In the genomic region with DNA sequence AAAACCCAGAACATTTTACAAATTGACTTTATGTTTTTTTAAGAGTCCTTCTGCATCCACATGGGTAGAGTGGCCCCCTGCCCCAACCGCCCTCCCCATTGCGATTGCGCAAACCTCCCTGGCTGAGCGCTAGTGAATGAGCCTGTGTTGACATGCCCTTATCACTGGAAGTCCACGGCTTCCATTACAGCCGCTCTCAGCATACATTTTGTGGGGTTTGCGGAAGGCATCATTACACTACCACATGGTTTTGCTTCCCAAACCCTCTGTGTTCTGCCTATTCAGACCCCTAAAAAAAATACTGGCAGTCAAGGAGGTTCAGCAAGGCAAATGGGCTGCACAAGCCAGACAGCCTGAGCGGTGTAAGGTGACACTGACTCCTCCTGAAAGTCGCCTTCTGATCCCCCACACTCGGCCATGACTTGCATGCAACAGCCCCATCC, we compare ENCODE assay signal across 12 mouse cellular contexts. TPM values are rescaled to one million over a fixed set of nuclear protein-coding genes. Genes with fewer than 3 reads are reported as not detected.
DNase-seq lines count a peak whose midpoint lies in the region; ATAC-seq and TF ChIP-seq lines count a peak whose summit lies in the region.
"Had no signal": no experiment of that assay in that cellular context is flagged by ENCODE, and none has a peak within 500 bp of the region (broad histone marks: within the 10 kb centered on the region; RNA-seq: fewer than 3 reads in every experiment).

No protein-coding gene starts in this region.

- peak overlapping the region; percentile 64 for H3K4me2 ChIP-seq in heart, embryonic 13.5 days
- H3K4me2 ChIP-seq in heart, embryonic 16.5 days (ENCODE audit: low read depth, low read length), result peak overlapping the region; percentile 51
- peak overlapping the region; percentile 58 for H3K4me2 ChIP-seq in liver, embryonic 14.5 days (ENCODE audit: low read depth)
- H3K4me2 ChIP-seq: hindbrain, embryonic 15.5 days had no signal

- 5% methylated on average over 10 of the region's 10 CpGs for WGBS in heart, embryonic 13.5 days
- WGBS in heart, embryonic 16.5 days, result 12% methylated on average over 10 of the region's 10 CpGs
- 10% methylated on average over 10 of the region's 10 CpGs for WGBS in liver, embryonic 14.5 days (ENCODE audit: insufficient replicate concordance)

- H3K36me3 ChIP-seq in heart, embryonic 13.5 days, result no peaks in the 10 kb centered on the region
- no peaks in the 10 kb centered on the region for H3K36me3 ChIP-seq in G1E (replicated peaks)
- no peaks in the 10 kb centered on the region for H3K36me3 ChIP-seq in heart, embryonic 16.5 days (ENCODE audit: control insufficient read depth, insufficient read depth)
- H3K36me3 ChIP-seq in liver, embryonic 14.5 days (replicated peaks; ENCODE audit: control insufficient read depth, insufficient read depth, low read depth), result no peaks in the 10 kb centered on the region
- H3K36me3 ChIP-seq: hindbrain, embryonic 15.5 days had no signal

- no peak for TF ChIP-seq EP300 in liver, embryonic 14.5 days (IDR thresholded peaks at IDR 0.05; ENCODE audit: low read depth)

- TF ChIP-seq CTCF in G1E (IDR thresholded peaks at IDR 0.05; ENCODE audit: low read depth, low read length), result no peak
- TF ChIP-seq CTCF in liver, embryonic 14.5 days (IDR thresholded peaks at IDR 0.05; ENCODE audit: low read depth), result no peak

- peak overlapping the region; percentile 27 for H3K4me3 ChIP-seq in heart, embryonic 13.5 days
- peak overlapping the region; percentile 41; the same call in 1 of the 2 replicates for H3K4me3 ChIP-seq in G1E (ENCODE audit: low read depth, low read length)
- peak overlapping the region; percentile 10; the same call in 1 of the 2 replicates for H3K4me3 ChIP-seq in heart, embryonic 16.5 days (ENCODE audit: low read length)
- H3K4me3 ChIP-seq in liver, embryonic 14.5 days (ENCODE audit: insufficient read depth in 1 of 2, low read depth in 2 of 2, low read length in 2 of 2), result peak overlapping the region; percentile 16 to 18; a peak in 3 of 4 replicates
- H3K4me3 ChIP-seq: hindbrain, embryonic 15.5 days had no signal

- 0 out of 2 replicates have a peak overlapping the region, but pooled peaks have one; percentile 12 for H3K27ac ChIP-seq in heart, embryonic 13.5 days (replicated peaks)
- no peak overlapping the region for H3K27ac ChIP-seq in heart, embryonic 16.5 days (ENCODE audit: low read length)
- peak overlapping the region; percentile 46 for H3K27ac ChIP-seq in liver, embryonic 14.5 days
- H3K27ac ChIP-seq: hindbrain, embryonic 15.5 days had no signal

- H3K4me1 ChIP-seq in heart, embryonic 13.5 days, result peaks cover 25% of the 10 kb centered on the region
- H3K4me1 ChIP-seq in G1E (ENCODE audit: insufficient read depth, low read depth, low read length), result peaks cover 50% of the 10 kb centered on the region
- H3K4me1 ChIP-seq in heart, embryonic 16.5 days (ENCODE audit: control insufficient read depth, insufficient read depth, low read length), result peaks cover 10% of the 10 kb centered on the region
- peaks cover 29 to 50% of the 10 kb centered on the region in 2 experiments for H3K4me1 ChIP-seq in liver, embryonic 14.5 days (replicated peaks; ENCODE audit: control insufficient read depth in 2 of 2, insufficient read depth in 2 of 2, low read length in 1 of 2)
- H3K4me1 ChIP-seq: hindbrain, embryonic 15.5 days had no signal

- no peaks in the 10 kb centered on the region for H3K9me3 ChIP-seq in heart, embryonic 13.5 days
- H3K9me3 ChIP-seq in G1E (replicated peaks), result no peaks in the 10 kb centered on the region
- H3K9me3 ChIP-seq in heart, embryonic 16.5 days (replicated peaks; ENCODE audit: control insufficient read depth, low read length), result no peaks in the 10 kb centered on the region
- H3K9me3 ChIP-seq in liver, embryonic 14.5 days (ENCODE audit: control insufficient read depth, low read length), result no peaks in the 10 kb centered on the region
- H3K9me3 ChIP-seq: hindbrain, embryonic 15.5 days had no signal

- H3K9ac ChIP-seq in heart, embryonic 13.5 days, result peak overlapping the region; percentile 61; the same call in 1 of the 2 replicates
- no peak overlapping the region for H3K9ac ChIP-seq in heart, embryonic 16.5 days (ENCODE audit: low read length)
- H3K9ac ChIP-seq in liver, embryonic 14.5 days (replicated peaks), result peak overlapping the region; percentile 40; the same call in 1 of the 2 replicates
- H3K9ac ChIP-seq: hindbrain, embryonic 15.5 days had no signal

- H3K27me3 ChIP-seq in heart, embryonic 13.5 days (replicated peaks), result no peaks in the 10 kb centered on the region
- H3K27me3 ChIP-seq in G1E (ENCODE audit: insufficient read depth, low read length), result no peaks in the 10 kb centered on the region
- no peaks in the 10 kb centered on the region for H3K27me3 ChIP-seq in heart, embryonic 16.5 days (ENCODE audit: control insufficient read depth, insufficient read depth, low read length)
- no peaks in the 10 kb centered on the region for H3K27me3 ChIP-seq in liver, embryonic 14.5 days (ENCODE audit: control insufficient read depth, insufficient read depth, low read length)
- H3K27me3 ChIP-seq: hindbrain, embryonic 15.5 days had no signal

- ATAC-seq in heart, embryonic 13.5 days (ENCODE audit: extremely low read depth, insufficient number of reproducible peaks, low FRiP score, low TSS enrichment), result no peak
- no peak for ATAC-seq in G1E (ENCODE audit: extremely low read depth, insufficient number of reproducible peaks, low FRiP score, poor library complexity, severe bottlenecking)
- ATAC-seq in heart, embryonic 16.5 days (replicated peaks; ENCODE audit: extremely low read depth, insufficient read depth, low FRiP score), result no peak; the same call in 1 of the 2 replicates
- ATAC-seq in liver, embryonic 14.5 days (ENCODE audit: insufficient read depth), result peak; percentile 56
- ATAC-seq: CD4-positive, CD25-positive, alpha-beta regulatory T cell, adult 4 months had no signal

- no peak for DNase-seq in heart, postnatal 4 days
- no peak for DNase-seq in G1E (ENCODE audit: low spot score)
- peak in 2 of 3 experiments; percentile 46 to 49 for DNase-seq in liver, embryonic 14.5 days (ENCODE audit: low read depth in 3 of 3, low spot score in 3 of 3)
- no peak for DNase-seq in retina, embryonic 14.5 days (ENCODE audit: low spot score)
- no peak for DNase-seq in thymus, postnatal 10 days (ENCODE audit: low spot score in 2 of 2)
- DNase-seq in cerebellum, postnatal 14 days, result no peak
- DNase-seq: lung, postnatal 36 days; retina, postnatal 1 day had no signal

RNA-seq across cellular contexts. Expression of a gene that starts 7.0 kb away (rescaled TPM):
- 28.0 and 29.7 TPM in 2 replicates for polyA plus RNA-seq in heart, embryonic 13.5 days (2015; fragmentation: Nextera tagmentation; extraction: Ambion mirVana)
- total RNA-seq in heart, postnatal 4 days (2021), result 10 to 100 TPM; 22.1 to 27.7 TPM
- total RNA-seq in G1E (2014; fragmentation: Nextera tagmentation), result 15.2 and 29.5 TPM in 2 replicates
- total RNA-seq in G1E (2017), result 22.1 and 28.8 TPM in 2 replicates
- polyA plus RNA-seq in G1E (2012), result 24.2 and 26.9 TPM in 2 replicates
- polyA plus RNA-seq in heart, embryonic 16.5 days (2015; fragmentation: Nextera tagmentation; extraction: Ambion mirVana), result 26.0 and 27.4 TPM in 2 replicates
- polyA plus RNA-seq in liver, embryonic 14.5 days (2012; rRNA removed), result 20.7 and 29.4 TPM in 2 replicates
- 37.1 and 42.6 TPM in 2 replicates for polyA plus RNA-seq in liver, embryonic 14.5 days (2014; fragmentation: Nextera tagmentation; extraction: Ambion mirVana)

RNA-seq across cellular contexts. Expression of a gene that starts 36.6 kb away (rescaled TPM):
- not detected in 2 replicates for polyA plus RNA-seq in heart, embryonic 13.5 days (2015; fragmentation: Nextera tagmentation; extraction: Ambion mirVana)
- under 1 TPM; 0.11 to 0.17 TPM for total RNA-seq in heart, postnatal 4 days (2021)
- total RNA-seq in G1E (2014; fragmentation: Nextera tagmentation) (not detected in 2 replicates), G1E (2017) (0.05 TPM in 1 of 2 replicates, not detected in the other)
- not detected in 2 replicates for polyA plus RNA-seq in G1E (2012)
- 0.19 and 0.53 TPM in 2 replicates for polyA plus RNA-seq in heart, embryonic 16.5 days (2015; fragmentation: Nextera tagmentation; extraction: Ambion mirVana)
- not detected in 2 replicates for polyA plus RNA-seq in liver, embryonic 14.5 days (2012; rRNA removed)
- not detected in 2 replicates for polyA plus RNA-seq in liver, embryonic 14.5 days (2014; fragmentation: Nextera tagmentation; extraction: Ambion mirVana)
- polyA plus RNA-seq: CD4-positive, CD25-positive, alpha-beta regulatory T cell, adult 4 months had no signal

Comparison
In these comparisons a context has a peak if more than half of its experiments do, and no peak if none do; other contexts are left out.
1. DNase-seq: peak in liver, embryonic 14.5 days (2 of 3); none in heart, postnatal 4 days (single experiment), G1E (single experiment), retina, embryonic 14.5 days (single experiment), thymus, postnatal 10 days (0 of 2) and cerebellum, postnatal 14 days (0 of 2).
2. Peak in every context shown above with its lines, with median percentiles within 50 percentile points of each other: H3K4me2 ChIP-seq and H3K4me3 ChIP-seq.